Mouse (Mus musculus) neural tube, embryonic 11.5 days (tissue): ENCODE data around the gene Nkap. TPM values are rescaled to one million over a fixed set of nuclear protein-coding genes. Genes with fewer than 3 reads are reported as not detected.
"Not testable (repeated sequence)": the region's sequence is repeated elsewhere in the genome, so short reads cannot be mapped to it uniquely, and the experiment has no call there.

Experiments used
- ATAC-seq: fragments of 200-750 bp; cut with Nextera tagmentation; 2 replicates; pipeline ENCODE4 v1.8.0; 2017; ENCODE audit warnings: moderate number of reproducible peaks, mild to moderate bottlenecking, moderate TSS enrichment, moderate library complexity; ENCODE audit not compliant: insufficient read depth, low FRiP score, low TSS enrichment
- DNase-seq: peaks from one replicate; pipeline ENCODE4 v3.0.0-alpha.2; 2015; ENCODE audit warnings: low spot score
- H3K27ac ChIP-seq: fragments of 300-500 bp; sonication (generic); 2 replicates; pipeline ENCODE4 v1.5.1; 2014; ENCODE audit warnings: low read depth, mild to moderate bottlenecking, low read length
- H3K27me3 ChIP-seq: fragments of 300-500 bp; sonication (generic); 2 replicates; pipeline ENCODE4 v1.6.1; 2014; ENCODE audit warnings: mild to moderate bottlenecking, low read length, mixed read lengths; ENCODE audit not compliant: control insufficient read depth, insufficient read depth
- H3K36me3 ChIP-seq: fragments of 300-500 bp; sonication (generic); 2 replicates; pipeline ENCODE4 v1.6.1; 2014; ENCODE audit warnings: mild to moderate bottlenecking, low read length, moderate library complexity, mixed read lengths; ENCODE audit not compliant: control insufficient read depth, insufficient read depth
- H3K4me1 ChIP-seq: fragments of 300-500 bp; sonication (generic); 2 replicates; pipeline ENCODE4 v1.6.1; 2014; ENCODE audit warnings: low read length, mixed read lengths; ENCODE audit not compliant: control insufficient read depth, insufficient read depth
- H3K4me2 ChIP-seq: fragments of 300-500 bp; sonication (generic); 2 replicates; pipeline ENCODE4 v1.6.1; 2014; ENCODE audit warnings: low read depth, mild to moderate bottlenecking, moderate library complexity
- H3K4me3 ChIP-seq: fragments of 300-500 bp; sonication (generic); 2 replicates; pipeline ENCODE4 v1.5.1; 2014; ENCODE audit warnings: low read depth, low read length
- H3K9ac ChIP-seq: fragments of 300-500 bp; sonication (generic); 2 replicates; pipeline ENCODE4 v1.6.1; 2014; ENCODE audit warnings: mild to moderate bottlenecking, low read length
- H3K9me3 ChIP-seq: fragments of 300-500 bp; sonication (generic); 2 replicates; pipeline ENCODE4 v1.6.1; 2016; ENCODE audit warnings: low read length; ENCODE audit not compliant: control insufficient read depth
- WGBS: fragments of 180-500 bp; shearing (Covaris S2); extraction: QIAGEN DNeasy Blood & Tissue Kit; methylation state at CpG from one replicate; pipeline ENCODE4 v1.1.7; 2014; 5-methylcytosine and 5-hydroxymethylcytosine counted together
- polyA plus RNA-seq: library from polyadenylated mRNA; unstranded; fragments of >200 nt; fragmentation: Nextera tagmentation; extraction: Ambion mirVana; gene quantifications from 2 replicates; pipeline ENCODE4 v1.2.1, GENCODE M21; 2014

Nkap gene
- polyA plus RNA-seq, 1 experiment from 2014 or later: 22.8 TPM

GRCm38 (mm10) chrX:37168742-37169141 is 42.1 kb downstream of the Nkap start, which contains the start of gene Akap14:
TSS of gene Akap14 (minus strand) at chrX:37168842.
- ATAC-seq (no peak), DNase-seq (no peak)
- no peaks in the 10 kb centered on the region for H3K36me3 ChIP-seq
- H3K27ac ChIP-seq: no peak within 1 kb of the TSS
- no peaks in the 10 kb centered on the region for H3K9me3 ChIP-seq
- H3K4me3 ChIP-seq: no peak within 1 kb of the TSS
- 49% methylated on average over 5 of the region's 5 CpGs for WGBS
- H3K27me3 ChIP-seq: no peaks in the 10 kb centered on the region
- no peaks in the 10 kb centered on the region for H3K4me1 ChIP-seq
- no peak within 1 kb of the TSS for H3K9ac ChIP-seq
- H3K4me2 ChIP-seq: no peak within 1 kb of the TSS

DNA sequence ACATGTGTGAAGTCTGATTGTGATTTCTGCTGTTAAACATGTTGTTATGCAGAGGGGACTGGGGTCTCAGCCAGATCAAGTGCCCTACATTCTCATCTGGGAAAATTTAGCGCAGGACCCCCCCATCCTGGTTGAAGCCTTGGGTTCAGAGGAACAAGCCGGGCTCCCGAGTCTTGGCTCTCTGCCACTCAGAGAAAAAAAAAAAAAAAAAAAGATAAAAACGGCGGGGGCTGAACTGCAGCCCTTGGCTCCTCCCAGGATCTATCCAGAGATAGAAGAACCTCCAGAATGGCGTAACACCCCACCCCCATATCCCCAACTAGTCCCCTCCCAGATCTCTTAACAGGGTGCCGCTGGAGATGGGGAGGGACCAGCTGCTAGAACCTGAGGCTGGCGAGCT is 57.8 kb downstream of the Nkap start:
- 83% methylated on average over 8 of the region's 8 CpGs for WGBS
- not testable (repeated sequence) for H3K27ac ChIP-seq, DNase-seq, H3K4me3 ChIP-seq, H3K9ac ChIP-seq, H3K4me1 ChIP-seq, H3K4me2 ChIP-seq, H3K9me3 ChIP-seq, H3K36me3 ChIP-seq, ATAC-seq, H3K27me3 ChIP-seq

- H3K36me3 ChIP-seq: no peaks in the 10 kb centered on the region
- no peaks in the 10 kb centered on the region for H3K4me1 ChIP-seq
- no peaks in the 10 kb centered on the region for H3K27me3 ChIP-seq
- H3K4me2 ChIP-seq: peak overlapping the region; percentile 53
- no peak overlapping the region for H3K27ac ChIP-seq
- H3K9me3 ChIP-seq: no peaks in the 10 kb centered on the region
- DNase-seq (no peak), ATAC-seq (no peak; the same call in 1 of the 2 replicates)
- WGBS: 26% methylated on average over 20 of the region's 20 CpGs
- peak overlapping the region; percentile 32; the same call in 1 of the 2 replicates for H3K9ac ChIP-seq
- H3K4me3 ChIP-seq: peak overlapping the region; percentile 53
Observed at GRCm38 (mm10) chrX:37190755-37191104, 64.1 kb downstream of the Nkap start.

DNA sequence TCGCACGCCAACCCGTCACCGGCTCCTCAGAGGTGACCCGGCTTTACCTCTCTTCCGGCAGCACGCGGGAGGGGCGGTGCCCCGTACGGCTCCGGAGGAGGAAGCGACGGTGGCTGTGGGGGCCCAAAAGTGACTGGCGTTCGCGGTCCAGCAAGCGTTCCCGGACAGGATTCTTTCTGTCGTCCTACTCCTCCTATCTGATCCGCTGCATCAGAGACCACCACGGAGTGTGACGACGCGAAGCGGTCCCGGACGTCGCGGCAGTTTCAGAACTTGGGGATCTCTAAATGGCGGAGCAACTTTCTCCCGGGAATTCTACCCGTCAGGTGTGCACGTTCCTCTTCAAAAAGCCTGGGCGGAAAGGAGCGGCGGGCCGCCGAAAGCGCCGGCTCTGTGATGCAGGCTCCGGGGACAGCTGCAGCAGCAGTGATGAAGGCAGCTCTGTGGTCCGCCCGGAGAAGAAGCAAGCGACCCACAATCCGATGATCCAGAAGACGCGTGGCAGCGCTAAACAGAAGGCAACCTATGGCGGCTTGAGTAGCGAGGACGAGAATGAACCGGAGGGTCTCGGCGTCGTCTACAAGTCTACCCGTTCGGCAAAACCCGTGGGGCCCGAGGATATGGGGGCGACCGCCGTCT is 64.6 kb downstream of the Nkap start, which contains the start of the genes Ndufa1 and Rnf113a1:
Gene Ndufa1 (minus strand): TSS at position 59 of the 639 bp plus-strand sequence.
Gene Rnf113a1 (plus strand): TSS at position 141 of the 639 bp plus-strand sequence.
- H3K27me3 ChIP-seq: no peaks in the 10 kb centered on the region
- peak; percentile 88 for ATAC-seq
- no peak within 1 kb of the TSS for H3K27ac ChIP-seq
- DNase-seq: peak; percentile 85
- no peaks in the 10 kb centered on the region for H3K4me1 ChIP-seq
- no peaks in the 10 kb centered on the region for H3K36me3 ChIP-seq
- peak within 1 kb of the TSS; percentile 53 for H3K4me3 ChIP-seq
- no peaks in the 10 kb centered on the region for H3K9me3 ChIP-seq
- peak within 1 kb of the TSS; percentile 32 for H3K9ac ChIP-seq
- H3K4me2 ChIP-seq: peak within 1 kb of the TSS; percentile 53
- 19% methylated on average over 59 of the region's 63 CpGs for WGBS

DNA sequence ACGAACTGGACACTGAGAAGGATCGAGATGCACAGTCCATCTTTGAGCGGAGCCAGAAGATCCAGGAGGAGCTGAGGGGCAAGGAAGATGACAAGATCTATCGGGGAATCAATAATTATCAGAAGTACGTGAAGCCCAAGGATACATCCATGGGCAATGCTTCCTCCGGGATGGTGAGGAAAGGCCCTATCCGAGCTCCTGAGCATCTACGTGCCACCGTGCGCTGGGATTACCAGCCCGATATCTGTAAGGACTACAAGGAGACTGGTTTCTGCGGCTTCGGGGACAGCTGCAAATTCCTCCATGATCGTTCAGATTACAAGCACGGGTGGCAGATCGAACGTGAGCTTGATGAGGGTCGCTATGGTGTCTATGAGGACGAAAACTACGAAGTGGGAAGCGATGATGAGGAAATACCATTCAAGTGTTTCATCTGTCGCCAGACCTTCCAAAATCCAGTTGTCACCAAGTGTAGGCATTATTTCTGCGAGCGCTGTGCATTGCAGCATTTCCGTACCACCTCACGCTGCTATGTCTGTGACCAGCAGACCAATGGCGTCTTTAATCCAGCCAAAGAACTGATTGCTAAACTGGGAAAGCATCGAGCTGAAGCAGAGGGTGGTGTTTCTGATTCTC is 65.3 kb downstream of the Nkap start:
- Histone ChIP-seq H3K4me3 (peak overlapping the region; percentile 53), H3K4me2 (peak overlapping the region; percentile 53), H3K9ac (peak overlapping the region; percentile 27), H3K9me3 (no peaks in the 10 kb centered on the region), H3K27me3 (no peaks in the 10 kb centered on the region), H3K36me3 (no peaks in the 10 kb centered on the region), H3K4me1 (no peaks in the 10 kb centered on the region), H3K27ac (no peak overlapping the region)
- DNase-seq: peak; percentile 39
- ATAC-seq: no peak
- 39% methylated on average over 28 of the region's 28 CpGs for WGBS

- 60% methylated on average over 8 of the region's 8 CpGs for WGBS
Observed at GRCm38 (mm10) chrX:37198676-37199075, 72.1 kb downstream of the Nkap start.

More at GRCm38 (mm10) chrX:37198676-37199075, 72.1 kb downstream of the Nkap start:
- H3K4me3 ChIP-seq: no peak overlapping the region
- no peaks in the 10 kb centered on the region for H3K36me3 ChIP-seq
- H3K4me2 ChIP-seq: no peak overlapping the region
- no peaks in the 10 kb centered on the region for H3K4me1 ChIP-seq
- DNase-seq (no peak), ATAC-seq (no peak)
- H3K27ac ChIP-seq: no peak overlapping the region
- H3K9ac ChIP-seq: no peak overlapping the region
- H3K27me3 ChIP-seq: no peaks in the 10 kb centered on the region
- no peaks in the 10 kb centered on the region for H3K9me3 ChIP-seq

Other genes starting within 250 kb of the Nkap start
- gene Nkrf, start 223.9 kb upstream of the Nkap start, polyA plus RNA-seq: 7.1 and 7.8 TPM in 2 replicates
- gene Sept6, start 135.0 kb upstream of the Nkap start, polyA plus RNA-seq: 59.3 and 65.5 TPM in 2 replicates
- not detected in 2 replicates for gene Sowahd, start 78.0 kb upstream of the Nkap start, polyA plus RNA-seq
- gene Rpl39, start 41.4 kb upstream of the Nkap start, polyA plus RNA-seq: 444 and 447 TPM in 2 replicates
- gene Upf3b, start 16.5 kb upstream of the Nkap start, polyA plus RNA-seq: 15.1 and 18.8 TPM in 2 replicates
- gene Akap14, start 42.0 kb downstream of the Nkap start, polyA plus RNA-seq: 0.22 and 0.29 TPM in 2 replicates
- gene Ndufa1, start 64.4 kb downstream of the Nkap start, polyA plus RNA-seq: 440 and 446 TPM in 2 replicates
- 11.5 and 13.3 TPM in 2 replicates for gene Rnf113a1, start 64.5 kb downstream of the Nkap start, polyA plus RNA-seq
- gene Gm9, start 84.2 kb downstream of the Nkap start, polyA plus RNA-seq: not detected in 2 replicates
- gene Rhox1, start 95.5 kb downstream of the Nkap start, polyA plus RNA-seq: not detected in 2 replicates
- not detected in 2 replicates for gene Rhox2a, start 118.2 kb downstream of the Nkap start, polyA plus RNA-seq
- gene Rhox3a, start 123.1 kb downstream of the Nkap start, polyA plus RNA-seq: not detected in 2 replicates
- 0.42 TPM in 1 of 2 replicates, not detected in the other for gene Rhox4a, start 138.5 kb downstream of the Nkap start, polyA plus RNA-seq